Mouse (Mus musculus) thymus, postnatal 0 days (tissue): ENCODE results near the gene Hist1h2ah. TPM values are rescaled to one million over a fixed set of nuclear protein-coding genes. Genes with fewer than 3 reads are reported as not detected.

Source experiments
- DNase-seq: peaks from one replicate; pipeline ENCODE4 v3.0.0-alpha.2; 2015; ENCODE audit warnings: low spot score
- polyA plus RNA-seq: library from polyadenylated mRNA; unstranded; fragments of >200 nt; fragmentation: Nextera tagmentation; extraction: Ambion mirVana; gene quantifications from 2 replicates; pipeline ENCODE4 v1.2.1, GENCODE M21; 2015

Hist1h2ah gene
- polyA plus RNA-seq, 1 experiment from 2014 or later, result 71.7 TPM

DNA sequence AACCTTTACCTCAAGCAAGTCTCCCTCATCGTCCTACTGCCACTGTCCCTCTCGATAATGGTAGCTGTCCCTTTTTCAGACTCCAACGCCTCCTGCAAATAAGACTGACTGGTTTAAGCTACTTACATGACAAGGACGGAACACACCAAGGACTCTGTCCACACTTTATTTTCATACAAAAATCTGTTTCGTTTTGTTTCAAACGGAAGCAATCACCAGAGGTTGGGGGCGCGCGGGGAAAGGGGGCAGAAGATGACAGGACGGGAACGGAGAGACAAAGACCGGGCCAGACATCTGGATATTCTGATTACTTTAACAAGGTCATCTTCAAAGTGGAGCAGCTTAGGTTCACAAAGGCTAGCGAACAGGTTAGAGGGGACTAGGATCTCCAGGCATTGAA lies 21.7 kb downstream of the Hist1h2ah start:
- DNase-seq, result no peak

- DNase-seq, result no peak
These were observed 25.7 kb downstream of the Hist1h2ah start, which contains the start of gene Prss16 for GRCm38 (mm10) chr13:22009642-22010041. TSS of gene Prss16 (minus strand) at chr13:22009742.

GRCm38 (mm10) chr13:22008707-22009106 lies 26.7 kb downstream of the Hist1h2ah start:
- no peak for DNase-seq

GRCm38 (mm10) chr13:22007872-22008271 lies 27.5 kb downstream of the Hist1h2ah start:
- no peak for DNase-seq

DNA sequence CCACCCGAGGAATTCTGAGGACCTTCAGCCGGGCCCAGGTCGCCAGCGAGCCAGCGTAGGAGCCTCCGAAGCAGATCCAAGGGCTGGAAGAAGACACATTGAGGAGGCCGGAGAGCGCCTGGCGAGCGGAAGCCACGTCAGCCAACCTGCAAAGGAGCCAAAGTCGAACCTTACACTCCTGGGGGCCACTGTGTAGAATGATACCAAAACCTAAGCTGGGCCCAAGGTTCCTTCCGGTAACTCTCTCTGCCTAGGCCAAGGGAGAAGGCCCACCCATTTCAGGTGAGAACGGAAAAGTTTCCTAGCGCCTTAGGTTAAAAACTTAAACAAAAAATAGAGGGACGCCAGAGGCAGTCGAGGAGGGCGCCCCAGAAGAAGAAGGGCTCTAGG lies 28.3 kb downstream of the Hist1h2ah start:
- peak; percentile 1 for DNase-seq

- peak; percentile 55 for DNase-seq
These were observed 28.8 kb downstream of the Hist1h2ah start for GRCm38 (mm10) chr13:22006334-22007120.

GRCm38 (mm10) chr13:22005605-22006333 lies 29.6 kb downstream of the Hist1h2ah start:
- DNase-seq, result peak; percentile 56

GRCm38 (mm10) chr13:22001823-22002222 lies 33.5 kb downstream of the Hist1h2ah start:
- DNase-seq, result peak; percentile 57

GRCm38 (mm10) chr13:22001346-22001745 lies 34.0 kb downstream of the Hist1h2ah start:
- no peak for DNase-seq

GRCm38 (mm10) chr13:21999147-21999546 lies 36.2 kb downstream of the Hist1h2ah start:
- DNase-seq, result no peak

- no peak for DNase-seq
These were observed 37.0 kb downstream of the Hist1h2ah start for GRCm38 (mm10) chr13:21998412-21998811.

DNA sequence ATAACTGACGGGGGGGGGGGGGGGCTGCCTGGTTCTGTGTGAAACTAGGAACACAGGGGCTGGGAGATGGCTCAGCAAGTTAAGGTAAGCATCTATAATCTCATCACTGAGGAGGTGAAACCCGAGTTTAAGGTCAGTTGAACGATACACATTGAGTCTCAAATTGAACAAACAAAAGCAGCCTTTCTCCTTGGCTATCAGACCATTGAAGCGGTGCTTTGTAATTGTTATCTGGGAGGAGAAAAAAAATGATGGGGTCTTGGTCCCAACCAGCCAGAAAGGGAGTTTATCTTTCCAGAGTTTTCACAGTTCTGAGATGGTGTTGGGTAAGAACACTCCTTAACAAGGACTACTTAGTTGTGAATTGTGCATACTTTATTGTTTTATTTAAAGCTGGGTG lies 37.5 kb downstream of the Hist1h2ah start:
- DNase-seq, result no peak

DNA sequence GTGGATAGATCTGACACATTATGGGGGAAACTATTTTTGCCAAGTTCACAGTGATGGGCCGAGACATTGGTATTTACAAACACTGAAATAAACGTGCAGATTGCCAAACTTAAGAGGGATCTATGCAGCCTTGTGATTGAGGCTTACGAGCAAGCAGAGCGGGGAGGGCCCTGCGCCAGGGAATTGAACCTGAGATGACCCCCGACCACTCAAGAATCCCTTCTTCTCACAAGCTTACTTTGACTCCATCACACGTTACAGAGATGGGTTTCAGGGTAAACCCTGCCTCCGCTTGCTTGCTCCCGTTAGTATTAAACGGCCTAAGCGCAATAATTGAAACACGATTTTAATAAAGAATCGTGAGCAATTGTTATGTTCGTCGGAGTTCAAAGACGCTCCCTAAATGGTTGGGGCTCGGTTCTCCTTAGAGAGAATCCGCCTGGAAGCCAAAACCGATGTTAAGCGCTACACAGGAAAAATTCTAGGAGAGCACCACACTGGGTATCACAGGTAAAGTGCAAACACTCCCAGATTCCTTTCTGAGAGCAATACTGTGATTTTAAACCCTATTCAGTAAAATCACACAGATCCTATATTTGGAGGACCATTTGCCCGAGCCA lies 38.1 kb downstream of the Hist1h2ah start:
- DNase-seq, result no peak

DNA sequence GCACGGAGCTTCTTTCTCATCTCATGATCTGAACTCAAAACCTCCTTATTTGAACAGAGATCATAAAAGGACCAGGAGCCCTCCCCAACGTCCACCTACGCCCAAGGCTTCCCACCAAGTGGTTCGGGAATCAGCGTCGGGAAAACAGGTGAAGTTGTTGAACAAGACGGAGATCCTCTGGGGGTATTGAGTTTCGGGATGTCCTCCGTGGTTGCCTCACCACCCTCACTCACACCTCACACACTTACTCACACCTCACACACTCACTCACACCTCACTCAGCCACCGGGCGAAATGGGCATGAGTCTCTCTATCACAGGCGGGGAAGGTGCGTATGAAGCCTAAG lies 38.6 kb downstream of the Hist1h2ah start:
- DNase-seq, result no peak

DNA sequence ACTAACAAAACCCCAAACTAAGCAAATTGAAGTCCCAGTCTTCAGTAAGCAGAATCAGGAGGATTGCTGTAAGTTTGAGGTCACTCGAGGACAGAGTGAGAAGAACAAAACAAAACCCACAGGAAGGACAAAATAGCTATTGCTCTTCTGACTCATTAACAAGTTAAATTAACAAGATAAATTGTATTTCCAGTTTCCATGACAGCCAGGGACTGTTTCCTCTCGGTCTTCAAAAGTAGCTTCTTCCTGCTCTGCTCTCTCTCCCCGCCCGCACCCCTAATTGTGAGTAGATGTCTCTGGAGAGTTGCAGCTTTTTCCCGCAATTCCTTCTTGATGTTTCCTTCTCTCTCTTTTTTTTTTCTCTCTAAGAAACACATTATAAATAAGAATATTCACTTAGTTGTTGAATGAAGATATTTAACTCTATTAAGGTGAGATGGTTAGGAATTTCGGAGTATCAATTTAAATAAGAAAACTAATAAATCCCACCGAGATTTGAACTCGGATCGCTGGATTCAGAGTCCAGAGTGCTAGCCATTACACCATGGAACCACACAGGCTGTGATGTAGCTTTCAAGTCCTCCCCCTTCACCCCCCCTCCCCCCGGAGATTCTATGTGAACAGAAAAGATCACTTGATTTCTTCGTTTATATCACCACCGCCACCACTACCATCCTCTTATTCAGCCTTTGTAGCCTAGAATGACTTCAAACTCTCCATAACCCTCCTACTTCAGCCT lies 39.1 kb downstream of the Hist1h2ah start:
- DNase-seq, result no peak

DNA sequence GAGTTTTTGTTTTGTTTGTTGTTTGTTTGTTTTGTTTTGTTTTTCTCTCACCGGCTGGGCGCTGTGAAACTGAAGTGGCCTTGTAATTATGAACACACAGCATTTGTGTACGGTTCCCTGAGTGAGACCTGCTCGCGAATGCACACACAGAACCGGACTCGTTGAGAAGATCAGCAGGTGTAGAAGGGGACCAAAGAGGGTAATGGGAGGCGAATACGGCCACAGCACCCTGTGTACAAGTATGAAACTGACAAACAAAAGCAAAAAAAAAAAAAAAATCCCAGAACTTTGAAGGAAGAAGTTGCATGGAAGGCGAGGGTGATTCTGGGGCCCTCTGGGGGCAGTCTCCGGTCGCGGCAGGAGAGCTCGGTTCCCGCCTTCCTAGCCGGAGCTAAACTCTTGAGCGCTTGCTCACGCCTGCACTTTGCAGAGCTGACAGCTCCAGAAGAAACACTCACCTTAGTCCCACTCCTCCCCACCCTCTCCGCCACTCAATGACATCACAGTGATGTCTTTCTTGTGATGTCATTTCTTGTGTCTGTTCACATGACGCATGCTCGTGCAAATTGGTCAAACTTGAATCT lies 39.9 kb downstream of the Hist1h2ah start:
- DNase-seq, result no peak

- no peak for DNase-seq
These were observed 40.5 kb downstream of the Hist1h2ah start for GRCm38 (mm10) chr13:21994896-21995295.

DNA sequence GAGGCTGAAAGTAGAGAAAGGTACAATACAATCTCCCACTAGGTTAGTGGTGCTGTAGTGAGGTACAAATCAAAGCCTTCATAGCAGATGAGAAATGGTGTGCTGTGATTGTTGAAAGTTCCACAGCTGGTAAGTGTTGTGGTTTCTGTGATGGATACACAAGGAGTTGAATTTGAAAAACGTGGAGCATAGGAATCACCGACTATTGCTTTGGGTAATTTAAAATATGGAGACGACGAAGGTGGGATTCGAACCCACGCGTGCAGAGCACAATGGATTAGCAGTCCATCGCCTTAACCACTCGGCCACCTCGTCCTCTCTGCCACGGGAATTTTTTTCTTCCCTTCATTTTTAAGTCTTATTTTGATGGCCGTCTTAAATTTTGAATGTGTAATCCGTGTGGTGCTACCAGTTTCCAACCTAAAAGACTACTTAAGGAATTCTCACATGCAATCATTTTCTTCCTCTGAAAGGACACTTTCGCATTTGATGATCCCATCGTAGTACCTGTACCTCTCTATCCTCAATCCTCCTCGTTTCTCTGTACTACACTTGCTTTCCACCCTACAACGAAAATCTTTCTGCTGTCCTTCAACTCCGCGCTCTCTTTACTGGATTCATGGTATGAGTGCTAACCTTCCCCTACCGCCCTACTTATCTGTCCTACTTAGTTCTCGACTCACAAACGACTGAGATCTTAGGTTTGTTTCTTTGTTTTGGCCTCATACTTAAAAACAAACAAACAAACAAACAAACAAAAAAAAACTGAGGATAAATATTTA lies 41.2 kb downstream of the Hist1h2ah start:
- DNase-seq, result peak; percentile 53

- no peak for DNase-seq
These were observed 42.8 kb downstream of the Hist1h2ah start for GRCm38 (mm10) chr13:21992550-21992949.
